Mouse (Mus musculus): ENCODE measurements at regions not wholly inside any gene's neighbourhood (a gene's known extent, or its start where the extent isn't known, plus 50 kb on each side); places are given as distances from the start of the nearest gene placed in this dataset.
"Not testable (repeated sequence)": the region's sequence is repeated elsewhere in the genome, so short reads cannot be mapped to it uniquely, and the experiment has no call there.

GRCm38 (mm10) chr8:26762942-26763778, 214.0 kb upstream of the Zfp703 start:
- no peaks in the 10 kb centered on the region for H3K79me2 ChIP-seq (ENCODE audit: control insufficient read depth, insufficient read depth)
- H3K4me3 ChIP-seq (ENCODE audit: insufficient read depth, poor library complexity, severe bottlenecking): no peak overlapping the region
- no peak for TF ChIP-seq CEBPB (IDR thresholded peaks at IDR 0.05; ENCODE audit: low read depth)
- no peak for TF ChIP-seq MYOD1 (IDR thresholded peaks at IDR 0.05; ENCODE audit: control insufficient read depth, insufficient read length, low read depth)
- no peak for TF ChIP-seq FOSL1 (IDR thresholded peaks at IDR 0.05; ENCODE audit: insufficient read depth, low read length, poor library complexity, severe bottlenecking)
- no peak for TF ChIP-seq USF1 (IDR thresholded peaks at IDR 0.05; ENCODE audit: low read depth)
- no peak overlapping the region for H3ac ChIP-seq (ENCODE audit: control insufficient read depth, insufficient read length, low read depth)
- no peaks in the 10 kb centered on the region for H3K27me3 ChIP-seq (ENCODE audit: control insufficient read depth, insufficient read depth, insufficient read length)
- H3K79me3 ChIP-seq (ENCODE audit: low read depth): no peaks in the 10 kb centered on the region
- H3K36me3 ChIP-seq (ENCODE audit: control insufficient read depth, insufficient read depth): no peaks in the 10 kb centered on the region

- no peaks in the 10 kb centered on the region for H3K36me3 ChIP-seq (ENCODE audit: control insufficient read depth, insufficient read depth)
- H3K79me3 ChIP-seq (ENCODE audit: low read depth): no peaks in the 10 kb centered on the region
- H3K27me3 ChIP-seq (ENCODE audit: control insufficient read depth, insufficient read depth, insufficient read length): no peaks in the 10 kb centered on the region
- H3K4me3 ChIP-seq (ENCODE audit: insufficient read depth, poor library complexity, severe bottlenecking): no peak overlapping the region
- no peak overlapping the region for H3ac ChIP-seq (ENCODE audit: control insufficient read depth, insufficient read length, low read depth)
- TF ChIP-seq MYOD1 (IDR thresholded peaks at IDR 0.05; ENCODE audit: control insufficient read depth, insufficient read length, low read depth) (no peak), MYOG (IDR thresholded peaks at IDR 0.05; ENCODE audit: control insufficient read depth, extremely low read depth, insufficient read length) (no peak), MAX (IDR thresholded peaks at IDR 0.05) (no peak), USF1 (IDR thresholded peaks at IDR 0.05; ENCODE audit: low read depth) (no peak), FOSL1 (IDR thresholded peaks at IDR 0.05; ENCODE audit: insufficient read depth, low read length, poor library complexity, severe bottlenecking) (no peak), CTCF (IDR thresholded peaks at IDR 0.05; ENCODE audit: control insufficient read depth, insufficient read depth, insufficient read length) (no peak), CEBPB (IDR thresholded peaks at IDR 0.05; ENCODE audit: low read depth) (no peak)
- no peaks in the 10 kb centered on the region for H3K79me2 ChIP-seq (ENCODE audit: control insufficient read depth, insufficient read depth)
Observed at GRCm38 (mm10) chr8:26768474-26769229, 208.5 kb upstream of the Zfp703 start.

GRCm38 (mm10) chr8:26770424-26770886, 206.7 kb upstream of the Zfp703 start:
- no peaks in the 10 kb centered on the region for H3K27me3 ChIP-seq (ENCODE audit: control insufficient read depth, insufficient read depth, insufficient read length)
- TF ChIP-seq CEBPB (IDR thresholded peaks at IDR 0.05; ENCODE audit: low read depth) (no peak), MYOD1 (IDR thresholded peaks at IDR 0.05; ENCODE audit: control insufficient read depth, insufficient read length, low read depth) (no peak), MAX (IDR thresholded peaks at IDR 0.05) (no peak), CTCF (IDR thresholded peaks at IDR 0.05; ENCODE audit: control insufficient read depth, insufficient read depth, insufficient read length) (no peak), USF1 (IDR thresholded peaks at IDR 0.05; ENCODE audit: low read depth) (no peak), MYOG (IDR thresholded peaks at IDR 0.05; ENCODE audit: control insufficient read depth, extremely low read depth, insufficient read length) (no peak), FOSL1 (IDR thresholded peaks at IDR 0.05; ENCODE audit: insufficient read depth, low read length, poor library complexity, severe bottlenecking) (no peak)
- no peaks in the 10 kb centered on the region for H3K79me2 ChIP-seq (ENCODE audit: control insufficient read depth, insufficient read depth)
- no peak overlapping the region for H3K4me3 ChIP-seq (ENCODE audit: insufficient read depth, poor library complexity, severe bottlenecking)
- H3K36me3 ChIP-seq (ENCODE audit: control insufficient read depth, insufficient read depth): no peaks in the 10 kb centered on the region
- no peak overlapping the region for H3ac ChIP-seq (ENCODE audit: control insufficient read depth, insufficient read length, low read depth)
- no peaks in the 10 kb centered on the region for H3K79me3 ChIP-seq (ENCODE audit: low read depth)

- no peaks in the 10 kb centered on the region for H3K36me3 ChIP-seq (ENCODE audit: control insufficient read depth, insufficient read depth)
- H3K4me3 ChIP-seq (ENCODE audit: insufficient read depth, poor library complexity, severe bottlenecking): no peak overlapping the region
- H3K27me3 ChIP-seq (ENCODE audit: control insufficient read depth, insufficient read depth, insufficient read length): no peaks in the 10 kb centered on the region
- TF ChIP-seq CTCF (IDR thresholded peaks at IDR 0.05; ENCODE audit: control insufficient read depth, insufficient read depth, insufficient read length) (no peak), MYOG (IDR thresholded peaks at IDR 0.05; ENCODE audit: control insufficient read depth, extremely low read depth, insufficient read length) (no peak), USF1 (IDR thresholded peaks at IDR 0.05; ENCODE audit: low read depth) (no peak), CEBPB (IDR thresholded peaks at IDR 0.05; ENCODE audit: low read depth) (no peak), MAX (IDR thresholded peaks at IDR 0.05) (no peak), MYOD1 (IDR thresholded peaks at IDR 0.05; ENCODE audit: control insufficient read depth, insufficient read length, low read depth) (no peak), FOSL1 (IDR thresholded peaks at IDR 0.05; ENCODE audit: insufficient read depth, low read length, poor library complexity, severe bottlenecking) (no peak)
- no peaks in the 10 kb centered on the region for H3K79me2 ChIP-seq (ENCODE audit: control insufficient read depth, insufficient read depth)
- H3K79me3 ChIP-seq (ENCODE audit: low read depth): no peaks in the 10 kb centered on the region
- H3ac ChIP-seq (ENCODE audit: control insufficient read depth, insufficient read length, low read depth): no peak overlapping the region
Observed at GRCm38 (mm10) chr8:26778917-26779537, 198.1 kb upstream of the Zfp703 start.

- TF ChIP-seq MYOG (IDR thresholded peaks at IDR 0.05; ENCODE audit: control insufficient read depth, extremely low read depth, insufficient read length) (no peak), CTCF (IDR thresholded peaks at IDR 0.05; ENCODE audit: control insufficient read depth, insufficient read depth, insufficient read length) (no peak), FOSL1 (IDR thresholded peaks at IDR 0.05; ENCODE audit: insufficient read depth, low read length, poor library complexity, severe bottlenecking) (no peak), MYOD1 (IDR thresholded peaks at IDR 0.05; ENCODE audit: control insufficient read depth, insufficient read length, low read depth) (no peak), USF1 (IDR thresholded peaks at IDR 0.05; ENCODE audit: low read depth) (no peak), CEBPB (IDR thresholded peaks at IDR 0.05; ENCODE audit: low read depth) (no peak), MAX (IDR thresholded peaks at IDR 0.05) (no peak)
- Histone ChIP-seq H3K36me3 (ENCODE audit: control insufficient read depth, insufficient read depth) (no peaks in the 10 kb centered on the region), H3K79me2 (ENCODE audit: control insufficient read depth, insufficient read depth) (no peaks in the 10 kb centered on the region), H3K79me3 (ENCODE audit: low read depth) (no peaks in the 10 kb centered on the region), H3K4me3 (ENCODE audit: insufficient read depth, poor library complexity, severe bottlenecking) (no peak overlapping the region), H3ac (ENCODE audit: control insufficient read depth, insufficient read length, low read depth) (no peak overlapping the region), H3K27me3 (ENCODE audit: control insufficient read depth, insufficient read depth, insufficient read length) (no peaks in the 10 kb centered on the region)
Observed at GRCm38 (mm10) chr8:26780515-26780914, 196.6 kb upstream of the Zfp703 start.

- H3K79me3 ChIP-seq (ENCODE audit: low read depth); H3K27me3 ChIP-seq (ENCODE audit: control insufficient read depth, insufficient read depth, insufficient read length); H3K36me3 ChIP-seq (ENCODE audit: control insufficient read depth, insufficient read depth); H3K4me3 ChIP-seq (ENCODE audit: insufficient read depth, poor library complexity, severe bottlenecking); H3ac ChIP-seq (ENCODE audit: control insufficient read depth, insufficient read length, low read depth); H3K79me2 ChIP-seq (ENCODE audit: control insufficient read depth, insufficient read depth): not testable (repeated sequence)
Observed at GRCm38 (mm10) chr8:26782936-26783335, 194.2 kb upstream of the Zfp703 start.

All from C2C12 (cell line).